Mouse (Mus musculus): ENCODE data around the gene Zcwpw1.

DNA sequence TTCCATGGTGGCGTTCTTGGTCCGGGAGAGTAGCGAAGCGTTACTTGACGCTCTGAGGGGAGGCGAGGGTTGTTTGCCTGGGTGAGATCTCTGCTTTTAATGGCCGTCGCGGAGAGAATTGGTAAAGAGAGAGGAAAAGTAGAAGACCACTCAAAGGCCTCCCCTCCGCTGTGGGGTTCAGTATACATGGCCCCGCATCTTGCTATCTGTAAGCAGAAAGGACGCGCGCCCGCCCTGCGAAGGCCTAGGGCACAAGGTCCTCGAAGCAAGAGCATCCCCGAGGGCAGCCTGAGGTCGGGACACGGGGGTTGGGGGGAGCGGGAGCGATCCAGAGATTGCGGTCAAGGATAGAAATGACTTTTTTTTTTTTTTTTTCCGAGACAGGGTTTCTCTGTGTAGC is 573 bp downstream of the Zcwpw1 start:
- TF ChIP-seq CTCF (IDR thresholded peaks at IDR 0.05; ENCODE audit: low read depth), result no peak
- TF ChIP-seq EP300 (optimal IDR thresholded peaks at IDR 0.05), result no peak
